Mouse (Mus musculus) heart, adult 18-20 months (tissue): ENCODE results near the gene Vmn2r110. TPM values are rescaled to one million over a fixed set of nuclear protein-coding genes. Genes with fewer than 3 reads are reported as not detected.

Source experiments
- DNase-seq, 2 experiments: peaks; one replicate each; pipeline ENCODE4 v3.0.0; 2021 to 2022; ENCODE audit warnings: mixed read lengths in 1 of 2
- long read RNA-seq, 2 experiments: library from polyadenylated mRNA; stranded (forward); transcript quantifications; one replicate each; pipeline ENCODE4 v2.0.0; 2021
- total RNA-seq, 2 experiments: library from RNA; stranded (reverse); gene quantifications; 2 replicates each; pipeline ENCODE4 v1.2.3; 2021

Gene Vmn2r110
- total RNA-seq: not detected
- long read RNA-seq, experiment 1: 0 reads
- long read RNA-seq, experiment 2: 0 reads

DNA sequence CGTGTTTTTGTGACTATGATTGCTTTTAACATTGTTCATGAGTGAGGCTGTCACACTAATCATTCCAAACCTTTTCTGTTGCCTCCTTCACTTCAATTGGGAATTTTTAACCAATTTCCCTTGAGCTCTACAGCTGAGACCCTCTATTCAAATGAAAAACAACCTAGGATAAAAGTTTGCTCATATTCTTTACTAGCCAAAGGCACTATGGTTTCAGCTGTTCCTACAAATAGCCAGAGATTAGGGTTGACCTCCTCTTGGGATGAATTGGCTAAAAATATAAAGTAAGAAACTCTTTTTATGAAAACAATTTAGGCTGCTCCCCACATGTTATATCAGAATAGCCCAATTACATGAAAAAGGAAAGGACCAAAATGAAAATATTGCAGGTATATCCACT is at the start of gene Vmn2r110:
Gene Vmn2r110, minus strand, starts transcription at position 101 of the 400 bp plus-strand sequence.
- DNase-seq: no peak

DNA sequence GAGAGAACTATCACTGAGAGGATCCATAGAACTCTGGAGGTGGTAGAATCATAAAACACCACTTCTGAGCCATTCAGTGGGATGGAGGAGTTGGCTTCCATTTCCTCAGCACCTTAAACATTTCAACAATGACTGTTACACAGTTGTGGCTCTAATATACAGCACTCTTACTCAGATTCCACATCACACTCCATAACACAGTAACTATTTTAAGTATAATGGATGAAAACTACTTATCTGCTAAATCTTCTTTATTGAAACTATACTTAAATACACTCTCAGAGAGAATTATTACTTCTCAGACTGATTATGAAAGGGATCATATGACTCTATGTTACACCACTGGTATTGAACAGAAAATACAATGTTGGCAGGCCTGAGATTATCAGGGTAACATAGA is 28.6 kb upstream of the Vmn2r110 start, which contains the start of gene Fpr-rs3:
Gene Fpr-rs3, minus strand, starts transcription at position 101 of the 400 bp plus-strand sequence.
- no peak for DNase-seq

DNA sequence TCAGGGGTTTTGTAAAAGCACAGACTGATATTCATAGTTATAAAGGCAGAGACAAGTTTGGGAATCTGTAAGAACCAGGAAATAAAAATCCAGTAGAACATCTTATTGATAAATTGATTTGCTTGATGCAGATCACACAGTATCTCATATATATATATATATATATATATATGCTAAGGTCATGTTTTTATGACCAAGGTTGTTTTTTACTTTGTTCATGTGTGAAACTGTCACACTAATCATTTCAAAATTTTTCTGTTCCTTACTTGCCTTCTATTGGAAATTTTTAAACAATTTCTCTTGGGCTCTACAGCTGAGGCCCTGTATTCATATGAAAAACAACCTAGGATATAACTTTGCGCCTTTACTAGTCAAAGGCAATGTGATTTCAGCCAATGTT is 31.6 kb downstream of the Vmn2r110 start, which contains the start of gene Vmn2r109:
Gene Vmn2r109, minus strand, starts transcription at position 101 of the 400 bp plus-strand sequence.
- DNase-seq: no peak

Other genes starting within 250 kb of the Vmn2r110 start
- gene Vmn1r224, start 182.3 kb downstream of the Vmn2r110 start, total RNA-seq: not detected
- gene Vmn2r108, start 115.1 kb downstream of the Vmn2r110 start, total RNA-seq: not detected
- gene Vmn1r225, start 98.3 kb downstream of the Vmn2r110 start, total RNA-seq: not detected
- gene Vmn2r109, start 31.7 kb downstream of the Vmn2r110 start, total RNA-seq: not detected
- gene Fpr-rs3, start 28.5 kb upstream of the Vmn2r110 start, total RNA-seq: not detected
- not detected for gene Vmn1r226, start 86.4 kb upstream of the Vmn2r110 start, total RNA-seq
- not detected for gene Vmn1r227, start 133.4 kb upstream of the Vmn2r110 start, total RNA-seq
- gene Vmn1r228, start 189.7 kb upstream of the Vmn2r110 start, total RNA-seq: not detected
- gene Vmn1r229, start 215.1 kb upstream of the Vmn2r110 start, total RNA-seq: not detected
- gene Vmn1r230, start 244.0 kb upstream of the Vmn2r110 start, total RNA-seq: not detected